Mouse (Mus musculus) CH12.LX (cell line): ENCODE data around the gene Acaca. TPM values are rescaled to one million over a fixed set of nuclear protein-coding genes. Genes with fewer than 3 reads are reported as not detected.

Experiments
- DNase-seq: peaks from one replicate; pipeline ENCODE4 v3.0.0-alpha.2; 2013; ENCODE audit errors: extremely low read depth
- H3K27ac ChIP-seq: 2 replicates; pipeline ENCODE4 v1.5.1; 2012; ENCODE audit warnings: low read depth, mild to moderate bottlenecking, control low read depth, moderate library complexity; ENCODE audit not compliant: insufficient read depth
- H3K27me3 ChIP-seq: replicated peaks from 2 replicates; pipeline ENCODE3; 2012; ENCODE audit warnings: inconsistent platforms
- H3K36me3 ChIP-seq, 2 experiments: replicated peaks in 1 of 2; 2 replicates each; pipeline versions ENCODE3 to v1.6.1; 2012; ENCODE audit warnings: inconsistent platforms in 1 of 2, low read length in 1 of 2, mild to moderate bottlenecking in 1 of 2, mixed read lengths in 1 of 2, moderate library complexity in 1 of 2; ENCODE audit not compliant: control insufficient read depth in 1 of 2, insufficient read depth in 1 of 2
- H3K4me1 ChIP-seq, 2 experiments: 2 replicates each; pipeline ENCODE4 v1.6.1; 2012; ENCODE audit warnings: inconsistent platforms in 1 of 2, moderate library complexity in 1 of 2; ENCODE audit not compliant: insufficient read depth in 2 of 2, control insufficient read depth in 1 of 2
- H3K4me2 ChIP-seq: 2 replicates; pipeline ENCODE4 v1.6.1; 2012; ENCODE audit warnings: low read depth, mild to moderate bottlenecking, control low read depth; ENCODE audit not compliant: poor library complexity, insufficient read depth, severe bottlenecking
- H3K4me3 ChIP-seq, 3 experiments: fragments of 150-350 bp in 1 of 3; sonication (generic) in 1 of 3; replicated peaks in 1 of 3; 2 replicates each; pipeline versions ENCODE3 to v1.5.1; 2011 to 2012; ENCODE audit warnings: low read depth in 2 of 3, low read length in 2 of 3, mild to moderate bottlenecking in 2 of 3, moderate library complexity in 2 of 3, control low read depth in 1 of 3, improper control_type of control experiment in 1 of 3, inconsistent platforms in 1 of 3, mixed read lengths in 1 of 3; ENCODE audit not compliant: poor library complexity in 1 of 3
- H3K79me2 ChIP-seq: replicated peaks from 2 replicates; pipeline ENCODE4 v1.6.1; 2012; ENCODE audit warnings: mild to moderate bottlenecking, moderate library complexity; ENCODE audit not compliant: control insufficient read depth, poor library complexity, insufficient read depth, severe bottlenecking; ENCODE audit errors: extremely low read depth
- H3K9ac ChIP-seq: 2 replicates; pipeline ENCODE4 v1.6.1; 2012; ENCODE audit warnings: low read depth, mild to moderate bottlenecking, control low read depth, moderate library complexity; ENCODE audit not compliant: insufficient read depth
- H3K9me3 ChIP-seq: replicated peaks from 2 replicates; pipeline ENCODE3; 2012; ENCODE audit warnings: low read length, inconsistent platforms, mixed read lengths
- BHLHE40 ChIP-seq: IDR thresholded peaks from 2 replicates; pipeline ENCODE4 v1.6.1; 2011; ENCODE audit warnings: mild to moderate bottlenecking, low read depth, low read length, improper control_type of control experiment
- CHD1 ChIP-seq: IDR thresholded peaks from 2 replicates; pipeline ENCODE4 v1.6.1; 2012; ENCODE audit warnings: low read depth, low read length, improper control_type of control experiment, inconsistent platforms
- CTCF ChIP-seq, 2 experiments: IDR thresholded peaks in 1 of 2; conservative IDR thresholded peaks in 1 of 2; 2 replicates each; pipeline ENCODE4 v1.5.1; 2011 to 2012; ENCODE audit warnings: low read depth in 2 of 2, low read length in 2 of 2, improper control_type of control experiment in 1 of 2, inconsistent platforms in 1 of 2, mild to moderate bottlenecking in 1 of 2, moderate library complexity in 1 of 2
- E2F4 ChIP-seq: IDR thresholded peaks from 2 replicates; pipeline ENCODE4 v1.6.1; 2011; ENCODE audit warnings: low read depth, low read length, improper control_type of control experiment; ENCODE audit not compliant: insufficient replicate concordance
- ELF1 ChIP-seq: IDR thresholded peaks from 2 replicates; pipeline ENCODE4 v1.6.1; 2014; ENCODE audit warnings: low read depth, mild to moderate bottlenecking, inconsistent platforms, low read length, improper control_type of control experiment
- GABPA ChIP-seq: IDR thresholded peaks from 2 replicates; pipeline ENCODE4 v1.6.1; 2012; ENCODE audit warnings: low read depth, low read length, improper control_type of control experiment, inconsistent platforms; ENCODE audit not compliant: insufficient replicate concordance
- HCFC1 ChIP-seq: IDR thresholded peaks from 2 replicates; pipeline ENCODE4 v1.6.1; 2012; ENCODE audit warnings: low read depth, mild to moderate bottlenecking, inconsistent platforms, low read length, improper control_type of control experiment
- IRF4 ChIP-seq: IDR thresholded peaks from 2 replicates; pipeline ENCODE4 v1.6.1; 2014; ENCODE audit warnings: low read depth, mild to moderate bottlenecking, inconsistent platforms, low read length, improper control_type of control experiment
- JUND ChIP-seq: conservative IDR thresholded peaks from 2 replicates; pipeline ENCODE4 v1.6.1; 2011; ENCODE audit warnings: low read depth, low read length, improper control_type of control experiment
- MAFK ChIP-seq: IDR thresholded peaks from 2 replicates; pipeline ENCODE4 v1.6.1; 2011; ENCODE audit warnings: low read length, improper control_type of control experiment; ENCODE audit not compliant: insufficient replicate concordance
- MAX ChIP-seq: IDR thresholded peaks from 2 replicates; pipeline ENCODE4 v1.6.1; 2011; ENCODE audit warnings: low read length, improper control_type of control experiment
- MAZ ChIP-seq: IDR thresholded peaks from 2 replicates; pipeline ENCODE4 v1.6.1; 2012; ENCODE audit warnings: low read depth, mild to moderate bottlenecking, inconsistent platforms, low read length, improper control_type of control experiment, moderate library complexity
- MYC ChIP-seq: IDR thresholded peaks from 2 replicates; pipeline ENCODE4 v1.6.1; 2011; ENCODE audit warnings: low read depth, mild to moderate bottlenecking, improper control_type of control experiment, low read length
- NELFE ChIP-seq: IDR thresholded peaks from 2 replicates; pipeline ENCODE4 v1.6.1; 2011; ENCODE audit warnings: low read depth, low read length, improper control_type of control experiment
- NRF1 ChIP-seq: IDR thresholded peaks from 2 replicates; pipeline ENCODE4 v1.6.1; 2014; ENCODE audit warnings: low read depth, mild to moderate bottlenecking, inconsistent platforms, low read length, improper control_type of control experiment, moderate library complexity
- PAX5 ChIP-seq: IDR thresholded peaks from 2 replicates; pipeline ENCODE4 v1.6.1; 2012; ENCODE audit warnings: low read length, inconsistent platforms, mixed read lengths
- POLR2A ChIP-seq: IDR thresholded peaks from 2 replicates; pipeline ENCODE4 v1.6.1; 2011; ENCODE audit warnings: low read depth, mild to moderate bottlenecking, improper control_type of control experiment, low read length
- POLR2AphosphoS2 ChIP-seq: IDR thresholded peaks from 2 replicates; pipeline ENCODE4 v1.6.1; 2011; ENCODE audit warnings: low read depth, low read length, improper control_type of control experiment
- RAD21 ChIP-seq: IDR thresholded peaks from 2 replicates; pipeline ENCODE4 v1.6.1; 2011; ENCODE audit warnings: low read depth, mild to moderate bottlenecking, low read length, improper control_type of control experiment, moderate library complexity
- SIN3A ChIP-seq: IDR thresholded peaks from 2 replicates; pipeline ENCODE4 v1.6.1; 2012; ENCODE audit warnings: low read length, improper control_type of control experiment, inconsistent platforms
- SMC3 ChIP-seq: IDR thresholded peaks from 2 replicates; pipeline ENCODE4 v1.6.1; 2011; ENCODE audit warnings: low read depth, low read length, improper control_type of control experiment
- TBP ChIP-seq: conservative IDR thresholded peaks from 2 replicates; pipeline ENCODE4 v1.6.1; 2011; ENCODE audit warnings: low read depth, low read length, improper control_type of control experiment
- TCF12 ChIP-seq: IDR thresholded peaks from 2 replicates; pipeline ENCODE4 v1.6.1; 2014; ENCODE audit warnings: low read depth, mild to moderate bottlenecking, inconsistent platforms, low read length, improper control_type of control experiment
- USF2 ChIP-seq: conservative IDR thresholded peaks from 2 replicates; pipeline ENCODE4 v1.6.1; 2011; ENCODE audit warnings: low read depth, low read length, improper control_type of control experiment
- ZNF384 ChIP-seq: IDR thresholded peaks from 2 replicates; pipeline ENCODE4 v1.6.1; 2012; ENCODE audit warnings: low read depth, low read length, improper control_type of control experiment, inconsistent platforms
- dilution Hi-C: fragments of 300-500 bp; cut with MboI; formaldehyde crosslinking; loops from 2 replicates; pipeline ENCODE4 v1.14.3; 2020; ENCODE audit warnings: low sequenced_read_pairs; ENCODE audit not compliant: extremely low pct_unique_long_range_greater_than_20kb, extremely low pct_ligation_motif_present
- in situ Hi-C: fragments of 300-500 bp; cut with MboI; formaldehyde crosslinking; loops from 3 replicates; pipeline ENCODE4 v1.14.3; 2019; ENCODE audit warnings: low sequenced_read_pairs, low pct_ligation_motif_present, low pct_unique_long_range_greater_than_20kb, mixed read lengths
- polyA plus RNA-seq: library from polyadenylated mRNA; unstranded; fragments of >175 nt; gene quantifications from 2 replicates; pipeline ENCODE4 v1.2.1, GENCODE M21; 2012; ENCODE audit warnings: low read depth; ENCODE audit not compliant: insufficient read length
- total RNA-seq, 2 experiments: library from RNA; depleted of rRNA; stranded (reverse); fragments of 300-350 nt in 1 of 2; fragments of >200 nt in 1 of 2; gene quantifications; 2 replicates each; pipeline ENCODE4 v1.2.3; 2012 to 2014

Gene Acaca
- total and polyA plus RNA-seq, 3 experiments, result 36.9 to 62.6 (median 61.7) TPM

DNA sequence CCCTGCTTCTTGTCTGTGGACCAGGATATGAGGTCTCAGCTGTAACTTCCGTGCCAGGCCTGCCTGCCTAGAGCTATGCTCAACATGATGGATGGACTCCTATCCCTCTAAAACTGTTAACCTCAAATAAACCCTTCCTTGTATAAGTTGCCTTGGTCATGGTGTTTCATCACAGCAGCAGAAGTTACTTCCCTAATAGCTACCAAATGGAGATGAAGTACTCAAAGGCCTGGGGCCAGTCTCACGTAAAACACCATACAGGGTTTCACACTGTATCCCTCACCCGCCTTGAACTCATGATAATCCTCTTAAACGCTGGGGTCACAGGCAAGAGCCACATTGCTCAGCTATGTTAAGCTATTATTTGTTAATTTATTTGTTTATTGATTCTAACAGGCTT, 12.0 kb upstream of the Acaca start:
- in situ Hi-C loops (no loop called here), dilution Hi-C loops (no loop called here)
- H3K4me1 ChIP-seq, result no peaks in the 10 kb centered on the region
- no peak overlapping the region for H3K4me3 ChIP-seq
- no peak overlapping the region for H3K4me2 ChIP-seq
- H3K79me2 ChIP-seq, result no peaks in the 10 kb centered on the region
- H3K36me3 ChIP-seq, result peaks cover 53 to 93% of the 10 kb centered on the region in 2 experiments
- no peaks in the 10 kb centered on the region for H3K27me3 ChIP-seq
- no peaks in the 10 kb centered on the region for H3K9me3 ChIP-seq
- no peak for TF ChIP-seq CHD1
- TF ChIP-seq USF2, result no peak
- TF ChIP-seq BHLHE40, result no peak
- TF ChIP-seq PAX5, result no peak
- no peak for TF ChIP-seq IRF4
- no peak for TF ChIP-seq NRF1
- no peak for TF ChIP-seq CTCF (conservative IDR thresholded peaks at IDR 0.05 in 1 of 2, IDR thresholded peaks at IDR 0.05 in 1 of 2; ENCODE audit: low read depth in 2 of 2, low read length in 2 of 2)
- TF ChIP-seq GABPA, result no peak
- TF ChIP-seq SIN3A, result no peak
- no peak for TF ChIP-seq NELFE
- no peak for TF ChIP-seq RAD21
- no peak for TF ChIP-seq TBP
- TF ChIP-seq POLR2A, result no peak
- TF ChIP-seq MAZ, result no peak
- TF ChIP-seq HCFC1, result no peak
- TF ChIP-seq SMC3, result no peak
- TF ChIP-seq TCF12, result no peak
- TF ChIP-seq E2F4, result no peak
- H3K27ac ChIP-seq, result no peak overlapping the region
- no peak overlapping the region for H3K9ac ChIP-seq
- DNase-seq, result no peak

- in situ Hi-C loops (no loop called here), dilution Hi-C loops (no loop called here)
- no peak overlapping the region for H3K4me3 ChIP-seq
- H3K36me3 ChIP-seq, result peaks cover 63 to 95% of the 10 kb centered on the region in 2 experiments
- H3K27ac ChIP-seq, result no peak overlapping the region
- no peak for DNase-seq
- no peak overlapping the region for H3K4me2 ChIP-seq
- no peaks in the 10 kb centered on the region for H3K27me3 ChIP-seq
- H3K9me3 ChIP-seq, result no peaks in the 10 kb centered on the region
- TF ChIP-seq MAZ (no peak), POLR2A (no peak), MAX (no peak), TCF12 (no peak), MAFK (no peak), POLR2AphosphoS2 (no peak), USF2 (no peak), ZNF384 (no peak), IRF4 (no peak), ELF1 (no peak), TBP (no peak), MYC (no peak), E2F4 (no peak), JUND (no peak)
- TF ChIP-seq, all 38 proteins: peak for 0
- H3K9ac ChIP-seq, result no peak overlapping the region
- peaks cover 6% of the 10 kb centered on the region; the same call in 1 of the 2 replicates for H3K79me2 ChIP-seq
- H3K4me1 ChIP-seq, result peaks cover 0 to 12% of the 10 kb centered on the region in 2 experiments; a peak in 2 of 4 replicates
Measured at GRCm38 (mm10) chr11:84121051-84121956, 8.2 kb upstream of the Acaca start.
